9 mouse cellular contexts compared by ENCODE assay signal in genomic region chr13:52977221-52977609, GRCm38 (mm10). TPM values are rescaled to one million over a fixed set of nuclear protein-coding genes. Genes with fewer than 3 reads are reported as not detected.
DNase-seq lines count a peak whose midpoint lies in the region; ATAC-seq and TF ChIP-seq lines count a peak whose summit lies in the region.
"Had no signal": no experiment of that assay in that cellular context is flagged by ENCODE, and none has a peak within 500 bp of the region (broad histone marks: within the 10 kb centered on the region; RNA-seq: fewer than 3 reads in every experiment).

No protein-coding gene starts in this region.

- 0 out of 2 replicates have a peak overlapping the region, but pooled peaks have one; percentile 1 for H3K4me3 ChIP-seq in heart, embryonic 16.5 days (ENCODE audit: low read length)
- H3K4me3 ChIP-seq in brown adipose tissue, adult 24 weeks (ENCODE audit: insufficient read depth, low read depth, low read length) = 0 out of 2 replicates have a peak overlapping the region, but pooled peaks have one; percentile 15
- H3K4me3 ChIP-seq in forebrain, postnatal 0 days (ENCODE audit: low read depth, low read length) = peak overlapping the region; percentile 81
- no peak overlapping the region for H3K4me3 ChIP-seq in macrophage (ENCODE audit: inconsistent target)

- H3K4me1 ChIP-seq in heart, embryonic 16.5 days (ENCODE audit: control insufficient read depth, insufficient read depth, low read length) = peaks cover 47% of the 10 kb centered on the region
- peaks cover 19% of the 10 kb centered on the region for H3K4me1 ChIP-seq in brown adipose tissue, adult 24 weeks (ENCODE audit: control insufficient read depth, insufficient read depth, insufficient read length, low read length)
- H3K4me1 ChIP-seq in forebrain, postnatal 0 days (ENCODE audit: insufficient read depth) = peaks cover 18% of the 10 kb centered on the region

- no peaks in the 10 kb centered on the region for H3K9me3 ChIP-seq in heart, embryonic 16.5 days (replicated peaks; ENCODE audit: control insufficient read depth, low read length)
- H3K9me3 ChIP-seq in forebrain, postnatal 0 days (ENCODE audit: low read length) = no peaks in the 10 kb centered on the region

- no peak for DNase-seq in heart, adult 9 months (ENCODE audit: low spot score in 2 of 2)
- DNase-seq in forebrain, postnatal 0 days = no peak
- DNase-seq in thymus, postnatal 25 days = no peak
- DNase-seq in natural killer cell, adult 2 months (ENCODE audit: low spot score in 2 of 2) = no peak
- no peak for DNase-seq in kidney, postnatal 14 days
- DNase-seq: cerebellum, postnatal 14 days had no signal

- peak overlapping the region; percentile 73 for H3K27ac ChIP-seq in heart, embryonic 16.5 days (ENCODE audit: low read length)
- H3K27ac ChIP-seq in brown adipose tissue, adult 24 weeks (replicated peaks; ENCODE audit: low read depth, low read length) = peak overlapping the region; percentile 69
- H3K27ac ChIP-seq in forebrain, postnatal 0 days (ENCODE audit: low read depth, low read length) = no peak overlapping the region
- peak overlapping the region; percentile 19; the same call in 1 of the 2 replicates for H3K27ac ChIP-seq in macrophage

- H3K36me3 ChIP-seq in heart, embryonic 16.5 days (ENCODE audit: control insufficient read depth, insufficient read depth) = no peaks in the 10 kb centered on the region
- no peaks in the 10 kb centered on the region for H3K36me3 ChIP-seq in forebrain, postnatal 0 days (ENCODE audit: insufficient read depth)
- H3K36me3 ChIP-seq in macrophage (ENCODE audit: inconsistent target) = no peaks in the 10 kb centered on the region

- no peak for ATAC-seq in heart, embryonic 16.5 days (replicated peaks; ENCODE audit: extremely low read depth, insufficient read depth, low FRiP score)
- ATAC-seq in forebrain, postnatal 0 days = no peak

- peak overlapping the region; percentile 92 for H3K4me2 ChIP-seq in heart, embryonic 16.5 days (ENCODE audit: low read depth, low read length)
- peak overlapping the region; percentile 99 for H3K4me2 ChIP-seq in forebrain, postnatal 0 days (ENCODE audit: low read depth)

- WGBS in heart, embryonic 16.5 days = 60% methylated on average over 9 of the region's 9 CpGs
- WGBS in forebrain, postnatal 0 days = 70% methylated on average over 9 of the region's 9 CpGs
- WGBS in macrophage (ENCODE audit: missing documents) = 95% methylated on average over 9 of the region's 9 CpGs

- H3K27me3 ChIP-seq in heart, embryonic 16.5 days (ENCODE audit: control insufficient read depth, insufficient read depth, low read length) = no peaks in the 10 kb centered on the region
- no peaks in the 10 kb centered on the region for H3K27me3 ChIP-seq in forebrain, postnatal 0 days (ENCODE audit: insufficient read depth, low read length)

- H3K9ac ChIP-seq in heart, embryonic 16.5 days (ENCODE audit: low read length) = peak overlapping the region; percentile 53
- peak overlapping the region; percentile 94 for H3K9ac ChIP-seq in forebrain, postnatal 0 days

- TF ChIP-seq CTCF in forebrain, postnatal 0 days (IDR thresholded peaks at IDR 0.05; ENCODE audit: low read depth) = no peak

- peaks cover 76% of the 10 kb centered on the region for H3K79me2 ChIP-seq in macrophage (ENCODE audit: inconsistent target)

RNA-seq across cellular contexts. Expression of gene Nfil3, which starts 3.7 kb away (rescaled TPM):
- polyA plus RNA-seq in heart, embryonic 16.5 days (2015; fragmentation: Nextera tagmentation; extraction: Ambion mirVana) = 39.7 and 40.7 TPM in 2 replicates
- 9.6 and 37.4 TPM in 2 replicates for polyA plus RNA-seq in brown adipose tissue, adult 24 weeks (2012; ENCODE audit: insufficient read depth, insufficient read length, missing spikeins)
- total RNA-seq in forebrain, postnatal 0 days (2014; rRNA removed) = 20.8 and 29.3 TPM in 2 replicates
- 36.8 and 37.7 TPM in 2 replicates for polyA plus RNA-seq in forebrain, postnatal 0 days (2015; fragmentation: Nextera tagmentation; extraction: Ambion mirVana)
- total RNA-seq in macrophage (2018; cell fraction: chromatin; rRNA removed) = 10 to 100 TPM in 18 of 26 experiments, 1 to 10 TPM in 8; 4.0 to 41.7 (median 13.7) TPM
- total RNA-seq in macrophage (2018; cell fraction: cytosol; rRNA removed) = 10 to 100 TPM in 23 of 26 experiments, 1 to 10 TPM in 3; 9.1 to 80.8 (median 22.8) TPM
- total RNA-seq in macrophage (2018; cell fraction: nucleus; rRNA removed) = 10 to 100 TPM in 21 of 26 experiments, 1 to 10 TPM in 5; 3.7 to 81.9 (median 21.6) TPM
- 3.5 to 12.2 TPM (median 6.5 TPM) in 3 replicates for polyA plus RNA-seq in macrophage (2018)

RNA-seq across cellular contexts. Expression of gene Auh, which starts 47.7 kb away (rescaled TPM):
- polyA plus RNA-seq in heart, embryonic 16.5 days (2015; fragmentation: Nextera tagmentation; extraction: Ambion mirVana) = 59.8 and 61.7 TPM in 2 replicates
- 196 and 200 TPM in 2 replicates for polyA plus RNA-seq in brown adipose tissue, adult 24 weeks (2012; ENCODE audit: insufficient read depth, insufficient read length, missing spikeins)
- total RNA-seq in forebrain, postnatal 0 days (2014; rRNA removed) = 50.3 and 56.2 TPM in 2 replicates
- 55.3 and 58.7 TPM in 2 replicates for polyA plus RNA-seq in forebrain, postnatal 0 days (2015; fragmentation: Nextera tagmentation; extraction: Ambion mirVana)
- 100 to 1,000 TPM in 6 of 26 experiments, 10 to 100 TPM in 20; 15.9 to 115 (median 61.6) TPM for total RNA-seq in macrophage (2018; cell fraction: chromatin; rRNA removed)
- 10 to 100 TPM; 16.7 to 30.1 (median 25.4) TPM for total RNA-seq in macrophage (2018; cell fraction: cytosol; rRNA removed)
- total RNA-seq in macrophage (2018; cell fraction: nucleus; rRNA removed) = 10 to 100 TPM; 14.0 to 79.9 (median 34.7) TPM
- polyA plus RNA-seq in macrophage (2018) = 16.2 to 24.3 TPM (median 22.7 TPM) in 3 replicates
